Mouse (Mus musculus): ENCODE measurements at regions not wholly inside any gene's neighbourhood (a gene's known extent, or its start where the extent isn't known, plus 50 kb on each side); places are given as distances from the start of the nearest gene placed in this dataset.

- TF ChIP-seq CTCF (IDR thresholded peaks at IDR 0.05; ENCODE audit: low read depth) = no peak
- no peak for TF ChIP-seq EP300 (IDR thresholded peaks at IDR 0.05; ENCODE audit: low read depth)
Observed at GRCm38 (mm10) chr8:18528120-18528519, 449.9 kb downstream of the Defb40 start.

Data from liver, embryonic 14.5 days (tissue).